Comparison of ENCODE assay signal across 7 mouse cellular contexts in genomic region chr5:114378177-114378920, GRCm38 (mm10). TPM values are rescaled to one million over a fixed set of nuclear protein-coding genes. Genes with fewer than 3 reads are reported as not detected.
DNase-seq lines count a peak whose midpoint lies in the region; ATAC-seq and TF ChIP-seq lines count a peak whose summit lies in the region.

No protein-coding gene starts in this region.

- no peak overlapping the region for H3K27ac ChIP-seq in ES-Bruce4 (ENCODE audit: insufficient read depth, low read length)
- peak overlapping the region; percentile 88 for H3K27ac ChIP-seq in heart, embryonic 12.5 days (ENCODE audit: poor library complexity, severe bottlenecking)
- peak overlapping the region; percentile 70 for H3K27ac ChIP-seq in liver, embryonic 14.5 days
- peak overlapping the region; percentile 93 for H3K27ac ChIP-seq in stomach, embryonic 16.5 days (ENCODE audit: low read length)

- peak overlapping the region; percentile 5 for H3ac ChIP-seq in C2C12 (ENCODE audit: control insufficient read depth, insufficient read length, low read depth)

- H3K4me1 ChIP-seq in ES-Bruce4 (ENCODE audit: control insufficient read depth, insufficient read depth, low read length): peaks cover 5% of the 10 kb centered on the region
- H3K4me1 ChIP-seq in heart, embryonic 12.5 days (replicated peaks): peaks cover 77% of the 10 kb centered on the region
- peaks cover 44 to 55% of the 10 kb centered on the region in 2 experiments for H3K4me1 ChIP-seq in liver, embryonic 14.5 days (replicated peaks; ENCODE audit: control insufficient read depth in 2 of 2, insufficient read depth in 2 of 2, low read length in 1 of 2)
- peaks cover 66% of the 10 kb centered on the region for H3K4me1 ChIP-seq in stomach, embryonic 16.5 days (ENCODE audit: control insufficient read depth, insufficient read depth, low read length)

- H3K9ac ChIP-seq in ES-Bruce4 (ENCODE audit: low read depth, poor library complexity, severe bottlenecking): 0 out of 2 replicates have a peak overlapping the region, but pooled peaks have one; percentile 99
- peak overlapping the region; percentile 91 for H3K9ac ChIP-seq in heart, embryonic 12.5 days
- H3K9ac ChIP-seq in liver, embryonic 14.5 days (replicated peaks): peak overlapping the region; percentile 38
- H3K9ac ChIP-seq in stomach, embryonic 16.5 days (ENCODE audit: low read length): peak overlapping the region; percentile 96

- H3K4me2 ChIP-seq in heart, embryonic 12.5 days: peak overlapping the region; percentile 87
- H3K4me2 ChIP-seq in liver, embryonic 14.5 days (ENCODE audit: low read depth): peak overlapping the region; percentile 98
- peak overlapping the region; percentile 89 for H3K4me2 ChIP-seq in stomach, embryonic 16.5 days (ENCODE audit: low read depth, low read length)

- H3K4me3 ChIP-seq in C2C12 (ENCODE audit: insufficient read depth, poor library complexity, severe bottlenecking): peak overlapping the region; percentile 86
- no peak overlapping the region for H3K4me3 ChIP-seq in ES-Bruce4 (ENCODE audit: low read depth, low read length)
- peak overlapping the region; percentile 94 for H3K4me3 ChIP-seq in heart, embryonic 12.5 days
- peak overlapping the region in 1 of 2 experiments; percentile 31; a peak in 2 of 4 replicates for H3K4me3 ChIP-seq in liver, embryonic 14.5 days (ENCODE audit: insufficient read depth in 1 of 2, low read depth in 2 of 2, low read length in 2 of 2)
- H3K4me3 ChIP-seq in stomach, embryonic 16.5 days (replicated peaks; ENCODE audit: low read length): peak overlapping the region; percentile 71

- peaks cover 100% of the 10 kb centered on the region for H3K79me2 ChIP-seq in C2C12 (ENCODE audit: control insufficient read depth, insufficient read depth)

- no peaks in the 10 kb centered on the region for H3K9me3 ChIP-seq in ES-Bruce4 (replicated peaks; ENCODE audit: control insufficient read depth, insufficient read depth, low read length, poor library complexity, severe bottlenecking)
- no peaks in the 10 kb centered on the region for H3K9me3 ChIP-seq in heart, embryonic 12.5 days (replicated peaks)
- no peaks in the 10 kb centered on the region for H3K9me3 ChIP-seq in liver, embryonic 14.5 days (ENCODE audit: control insufficient read depth, low read length)
- no peaks in the 10 kb centered on the region for H3K9me3 ChIP-seq in stomach, embryonic 16.5 days (replicated peaks; ENCODE audit: control insufficient read depth, low read length)

- ATAC-seq in heart, embryonic 12.5 days (ENCODE audit: insufficient number of reproducible peaks, low FRiP score): no peak
- no peak for ATAC-seq in liver, embryonic 14.5 days (ENCODE audit: insufficient read depth)
- ATAC-seq in stomach, embryonic 16.5 days (ENCODE audit: insufficient read depth, low FRiP score): no peak

- no peak for DNase-seq in liver, embryonic 14.5 days (ENCODE audit: low read depth in 3 of 3, low spot score in 3 of 3)
- no peak for DNase-seq in frontal cortex, postnatal 14 days (ENCODE audit: low spot score in 2 of 2)
- no peak for DNase-seq in adrenal gland, adult 8-10 months

- TF ChIP-seq POLR2A in ES-Bruce4 (IDR thresholded peaks at IDR 0.05; ENCODE audit: insufficient read depth, low read length): no peak

- WGBS in heart, embryonic 12.5 days: 32% methylated on average over 10 of the region's 10 CpGs
- 20% methylated on average over 10 of the region's 10 CpGs for WGBS in liver, embryonic 14.5 days (ENCODE audit: insufficient replicate concordance)
- 33% methylated on average over 10 of the region's 10 CpGs for WGBS in stomach, embryonic 16.5 days

- H3K79me3 ChIP-seq in C2C12 (ENCODE audit: low read depth): peaks cover 88% of the 10 kb centered on the region

- no peaks in the 10 kb centered on the region for H3K27me3 ChIP-seq in C2C12 (ENCODE audit: control insufficient read depth, insufficient read depth, insufficient read length)
- H3K27me3 ChIP-seq in ES-Bruce4 (ENCODE audit: control insufficient read depth, insufficient read depth, low read length, poor library complexity, severe bottlenecking): no peaks in the 10 kb centered on the region
- no peaks in the 10 kb centered on the region for H3K27me3 ChIP-seq in heart, embryonic 12.5 days (replicated peaks)
- H3K27me3 ChIP-seq in liver, embryonic 14.5 days (ENCODE audit: control insufficient read depth, insufficient read depth, low read length): no peaks in the 10 kb centered on the region
- no peaks in the 10 kb centered on the region for H3K27me3 ChIP-seq in stomach, embryonic 16.5 days (ENCODE audit: control insufficient read depth, insufficient read depth, low read length)

- TF ChIP-seq EP300 in ES-Bruce4 (IDR thresholded peaks at IDR 0.05; ENCODE audit: insufficient read depth, low read depth, low read length): no peak
- no peak for TF ChIP-seq EP300 in liver, embryonic 14.5 days (IDR thresholded peaks at IDR 0.05; ENCODE audit: low read depth)

- H3K36me3 ChIP-seq in C2C12 (ENCODE audit: control insufficient read depth, insufficient read depth): peaks cover 32% of the 10 kb centered on the region
- H3K36me3 ChIP-seq in ES-Bruce4 (ENCODE audit: control insufficient read depth, insufficient read depth, low read length, poor library complexity, severe bottlenecking): no peaks in the 10 kb centered on the region
- H3K36me3 ChIP-seq in heart, embryonic 12.5 days: peaks cover 28% of the 10 kb centered on the region
- H3K36me3 ChIP-seq in liver, embryonic 14.5 days (replicated peaks; ENCODE audit: control insufficient read depth, insufficient read depth, low read depth): peaks cover 4% of the 10 kb centered on the region
- H3K36me3 ChIP-seq in stomach, embryonic 16.5 days (ENCODE audit: control insufficient read depth, insufficient read depth, low read length): peaks cover 9% of the 10 kb centered on the region; the same call in 1 of the 2 replicates

- no peak for TF ChIP-seq CTCF in C2C12 (IDR thresholded peaks at IDR 0.05; ENCODE audit: control insufficient read depth, insufficient read depth, insufficient read length)
- TF ChIP-seq CTCF in ES-Bruce4 (IDR thresholded peaks at IDR 0.05; ENCODE audit: low read depth, low read length): no peak
- TF ChIP-seq CTCF in liver, embryonic 14.5 days (IDR thresholded peaks at IDR 0.05; ENCODE audit: low read depth): no peak

TF ChIP-seq in C2C12, 6 proteins besides CTCF, POLR2A, EP300 and RAD21:
- TF ChIP-seq MYOG (IDR thresholded peaks at IDR 0.05; ENCODE audit: control insufficient read depth, extremely low read depth, insufficient read length): no peak
- TF ChIP-seq MAX (IDR thresholded peaks at IDR 0.05): no peak
- TF ChIP-seq CEBPB (IDR thresholded peaks at IDR 0.05; ENCODE audit: low read depth): no peak
- peak; percentile 27 for TF ChIP-seq MYOD1 (IDR thresholded peaks at IDR 0.05; ENCODE audit: control insufficient read depth, insufficient read length, low read depth)
- TF ChIP-seq USF1 (IDR thresholded peaks at IDR 0.05; ENCODE audit: low read depth): no peak
- TF ChIP-seq FOSL1 (IDR thresholded peaks at IDR 0.05; ENCODE audit: insufficient read depth, low read length, poor library complexity, severe bottlenecking): no peak

RNA-seq across cellular contexts. Expression of gene Kctd10, which starts 2.0 kb away (rescaled TPM):
- polyA plus RNA-seq in C2C12 (2012; fragmentation: generic; extraction: Trizol) (243 TPM), ES-Bruce4 (2011; ENCODE audit: insufficient read depth, insufficient read length, low read depth, missing spikeins) (60.4 and 64.6 TPM in 2 replicates)
- 108 and 111 TPM in 2 replicates for polyA plus RNA-seq in heart, embryonic 12.5 days (2016; fragmentation: Nextera tagmentation; extraction: Ambion mirVana)
- 12.3 and 13.0 TPM in 2 replicates for polyA plus RNA-seq in liver, embryonic 14.5 days (2012; rRNA removed)
- polyA plus RNA-seq in liver, embryonic 14.5 days (2014; fragmentation: Nextera tagmentation; extraction: Ambion mirVana): 16.6 and 18.8 TPM in 2 replicates
- 145 and 161 TPM in 2 replicates for polyA plus RNA-seq in stomach, embryonic 16.5 days (2015; fragmentation: Nextera tagmentation; extraction: Ambion mirVana)
- total RNA-seq in adrenal gland, adult 8-10 months (2022): 10 to 100 TPM; 69.8 to 78.5 (median 71.8) TPM

RNA-seq across cellular contexts. Expression of gene Ube3b, which starts 2.1 kb away (rescaled TPM):
- 42.1 TPM for polyA plus RNA-seq in C2C12 (2012; fragmentation: generic; extraction: Trizol)
- polyA plus RNA-seq in ES-Bruce4 (2011; ENCODE audit: insufficient read depth, insufficient read length, low read depth, missing spikeins): 39.2 and 43.0 TPM in 2 replicates
- 57.0 and 63.3 TPM in 2 replicates for polyA plus RNA-seq in heart, embryonic 12.5 days (2016; fragmentation: Nextera tagmentation; extraction: Ambion mirVana)
- 12.9 and 13.9 TPM in 2 replicates for polyA plus RNA-seq in liver, embryonic 14.5 days (2012; rRNA removed)
- 14.6 and 18.2 TPM in 2 replicates for polyA plus RNA-seq in liver, embryonic 14.5 days (2014; fragmentation: Nextera tagmentation; extraction: Ambion mirVana)
- 42.5 and 48.1 TPM in 2 replicates for polyA plus RNA-seq in stomach, embryonic 16.5 days (2015; fragmentation: Nextera tagmentation; extraction: Ambion mirVana)
- total RNA-seq in adrenal gland, adult 8-10 months (2022): 10 to 100 TPM; 74.7 to 93.2 (median 79.1) TPM

Comparison
In these comparisons a context has a peak if more than half of its experiments do, and no peak if none do; other contexts are left out.
1. H3K9ac ChIP-seq: peak in every context shown above with its lines; median percentile 99 in ES-Bruce4; 96 in stomach, embryonic 16.5 days; 91 in heart, embryonic 12.5 days; 38 in liver, embryonic 14.5 days.